Mouse (Mus musculus): Measurements from ENCODE around the gene Prmt1. TPM values are rescaled to one million over a fixed set of nuclear protein-coding genes. Genes with fewer than 3 reads are reported as not detected.
"Not testable (repeated sequence)": the region's sequence is repeated elsewhere in the genome, so short reads cannot be mapped to it uniquely, and the experiment has no call there.

Gene Prmt1
- polyA plus RNA-seq, 2 experiments: 51.2 to 168 TPM

DNA sequence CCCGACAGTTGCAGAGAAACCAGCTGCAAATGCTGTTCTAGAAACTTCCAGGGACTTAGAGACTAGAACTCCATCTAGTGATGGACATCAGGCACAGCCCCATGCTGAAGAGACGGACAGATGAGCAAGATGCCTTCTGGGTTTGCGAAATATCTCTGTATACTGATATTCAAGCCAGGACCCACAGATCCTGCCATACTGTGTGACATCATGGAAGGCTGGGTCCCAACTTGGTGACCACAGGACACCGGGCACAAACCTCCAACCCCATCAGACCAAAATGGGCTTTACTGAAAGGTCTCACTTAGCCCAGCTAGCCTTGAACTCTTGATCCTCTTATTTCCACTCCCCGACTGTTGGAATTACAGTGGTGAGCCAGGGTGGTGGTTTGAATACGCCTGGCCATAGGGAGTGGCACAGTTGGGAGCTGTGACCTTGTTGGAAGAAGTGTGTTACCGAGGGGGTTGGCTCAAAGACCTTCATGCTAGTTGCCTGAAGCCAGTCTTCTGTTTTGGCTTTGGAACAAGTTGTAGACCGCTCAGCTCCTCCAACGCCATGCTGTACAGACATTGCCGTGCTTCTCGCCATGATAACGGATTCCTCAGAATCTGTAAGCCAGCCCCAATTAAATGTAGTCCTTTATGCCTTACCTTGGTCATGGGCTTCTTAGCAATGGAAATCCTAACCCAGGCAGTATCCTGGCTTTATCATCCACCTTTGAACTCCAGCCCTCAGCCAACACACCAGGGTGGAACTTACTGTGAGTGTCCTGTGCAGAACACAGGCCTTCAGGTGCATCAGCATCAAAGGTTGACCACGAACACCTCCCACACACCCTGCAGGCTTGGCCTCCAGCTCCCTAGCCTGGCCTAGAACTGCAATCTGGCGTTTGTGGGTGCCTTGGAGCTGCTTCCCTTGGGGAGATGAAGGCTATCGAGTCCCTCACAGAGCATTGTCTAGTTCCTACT, 38.2 kb upstream of the Prmt1 start:
- no peak overlapping the region for H3K9ac ChIP-seq (replicated peaks)
- 0 out of 4 replicates have a peak, but pooled peaks cover 0 to 3% of the 10 kb centered on the region in 2 experiments for H3K4me1 ChIP-seq (replicated peaks; ENCODE audit: control insufficient read depth in 2 of 2, insufficient read depth in 2 of 2, low read length in 1 of 2)
- no peaks in the 10 kb centered on the region for H3K9me3 ChIP-seq (ENCODE audit: control insufficient read depth, low read length)
- H3K4me2 ChIP-seq (ENCODE audit: low read depth): no peak overlapping the region
- H3K27me3 ChIP-seq (ENCODE audit: control insufficient read depth, insufficient read depth, low read length): peaks cover under 1% of the 10 kb centered on the region; the same call in 1 of the 2 replicates
- H3K4me3 ChIP-seq (ENCODE audit: insufficient read depth in 1 of 2, low read depth in 2 of 2, low read length in 2 of 2): no peak overlapping the region
- DNase-seq (ENCODE audit: low read depth in 3 of 3, low spot score in 3 of 3): no peak
- H3K36me3 ChIP-seq (replicated peaks; ENCODE audit: control insufficient read depth, insufficient read depth, low read depth): peaks cover 8% of the 10 kb centered on the region; the same call in 1 of the 2 replicates
- no peak overlapping the region for H3K27ac ChIP-seq
- TF ChIP-seq CTCF (IDR thresholded peaks at IDR 0.05; ENCODE audit: low read depth): no peak
- TF ChIP-seq EP300 (IDR thresholded peaks at IDR 0.05; ENCODE audit: low read depth): no peak
- ATAC-seq (ENCODE audit: insufficient read depth): no peak
- WGBS (ENCODE audit: insufficient replicate concordance): 69% methylated on average over 15 of the region's 15 CpGs

DNA sequence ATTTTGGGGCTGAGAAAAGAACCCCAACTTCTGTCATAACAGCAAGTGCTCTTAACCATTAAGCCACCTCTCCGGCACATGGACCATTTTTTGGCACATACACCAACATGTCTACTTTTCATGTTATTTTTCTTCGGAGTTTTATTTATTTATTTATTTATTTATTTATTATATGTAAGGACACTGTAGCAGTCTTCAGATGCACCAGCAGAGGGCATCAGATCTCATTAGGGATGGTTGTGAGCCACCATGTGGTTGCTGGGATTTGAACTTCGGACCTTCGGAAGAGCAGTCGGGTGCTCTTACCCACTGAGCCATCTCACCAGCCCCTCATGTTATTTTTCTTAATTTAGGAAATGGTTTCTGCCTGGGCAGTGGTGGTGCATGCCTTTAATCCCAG, 37.3 kb upstream of the Prmt1 start:
- not testable (repeated sequence) for H3K27me3 ChIP-seq (ENCODE audit: control insufficient read depth, insufficient read depth, low read length); H3K27ac ChIP-seq; H3K4me1 ChIP-seq (replicated peaks; ENCODE audit: control insufficient read depth in 2 of 2, insufficient read depth in 2 of 2, low read length in 1 of 2); ATAC-seq (ENCODE audit: insufficient read depth); H3K9me3 ChIP-seq (ENCODE audit: control insufficient read depth, low read length); DNase-seq (ENCODE audit: low read depth in 3 of 3, low spot score in 3 of 3); H3K36me3 ChIP-seq (replicated peaks; ENCODE audit: control insufficient read depth, insufficient read depth, low read depth); H3K4me2 ChIP-seq (ENCODE audit: low read depth); H3K4me3 ChIP-seq (ENCODE audit: insufficient read depth in 1 of 2, low read depth in 2 of 2, low read length in 2 of 2); H3K9ac ChIP-seq (replicated peaks)
- WGBS (ENCODE audit: insufficient replicate concordance): 53% methylated on average over 5 of the region's 5 CpGs
- peak; percentile 49 for TF ChIP-seq CTCF (IDR thresholded peaks at IDR 0.05; ENCODE audit: low read depth)

DNA sequence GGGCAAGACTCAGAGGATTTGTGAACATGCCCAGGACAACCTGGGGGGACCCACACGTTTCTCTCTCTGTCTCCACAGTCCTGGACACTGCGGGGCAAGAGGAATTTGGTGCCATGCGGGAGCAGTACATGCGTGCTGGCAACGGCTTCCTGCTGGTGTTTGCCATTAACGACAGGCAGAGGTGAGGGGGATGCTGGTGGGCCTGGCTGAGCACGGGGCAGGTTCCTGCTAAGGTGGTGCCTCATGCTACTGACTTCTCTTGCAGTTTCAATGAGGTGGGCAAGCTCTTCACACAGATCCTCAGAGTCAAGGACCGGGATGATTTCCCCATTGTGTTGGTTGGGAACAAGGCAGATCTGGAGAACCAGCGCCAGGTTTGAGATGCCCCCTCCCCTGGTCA, 33.9 kb upstream of the Prmt1 start:
- no peak overlapping the region for H3K4me3 ChIP-seq (ENCODE audit: insufficient read depth in 1 of 2, low read depth in 2 of 2, low read length in 2 of 2)
- no peak overlapping the region for H3K9ac ChIP-seq (replicated peaks)
- peaks cover 13% of the 10 kb centered on the region; the same call in 1 of the 2 replicates for H3K27me3 ChIP-seq (ENCODE audit: control insufficient read depth, insufficient read depth, low read length)
- H3K27ac ChIP-seq: no peak overlapping the region
- 64% methylated on average over 9 of the region's 9 CpGs for WGBS (ENCODE audit: insufficient replicate concordance)
- TF ChIP-seq CTCF (IDR thresholded peaks at IDR 0.05; ENCODE audit: low read depth): no peak
- no peak for TF ChIP-seq EP300 (IDR thresholded peaks at IDR 0.05; ENCODE audit: low read depth)
- H3K4me1 ChIP-seq (replicated peaks; ENCODE audit: control insufficient read depth in 2 of 2, insufficient read depth in 2 of 2, low read length in 1 of 2): peaks cover 5 to 17% of the 10 kb centered on the region in 2 experiments
- ATAC-seq (ENCODE audit: insufficient read depth): no peak
- H3K9me3 ChIP-seq (ENCODE audit: control insufficient read depth, low read length): no peaks in the 10 kb centered on the region
- H3K36me3 ChIP-seq (replicated peaks; ENCODE audit: control insufficient read depth, insufficient read depth, low read depth): no peaks in the 10 kb centered on the region
- DNase-seq (ENCODE audit: low read depth in 3 of 3, low spot score in 3 of 3): no peak
- H3K4me2 ChIP-seq (ENCODE audit: low read depth): no peak overlapping the region

DNA sequence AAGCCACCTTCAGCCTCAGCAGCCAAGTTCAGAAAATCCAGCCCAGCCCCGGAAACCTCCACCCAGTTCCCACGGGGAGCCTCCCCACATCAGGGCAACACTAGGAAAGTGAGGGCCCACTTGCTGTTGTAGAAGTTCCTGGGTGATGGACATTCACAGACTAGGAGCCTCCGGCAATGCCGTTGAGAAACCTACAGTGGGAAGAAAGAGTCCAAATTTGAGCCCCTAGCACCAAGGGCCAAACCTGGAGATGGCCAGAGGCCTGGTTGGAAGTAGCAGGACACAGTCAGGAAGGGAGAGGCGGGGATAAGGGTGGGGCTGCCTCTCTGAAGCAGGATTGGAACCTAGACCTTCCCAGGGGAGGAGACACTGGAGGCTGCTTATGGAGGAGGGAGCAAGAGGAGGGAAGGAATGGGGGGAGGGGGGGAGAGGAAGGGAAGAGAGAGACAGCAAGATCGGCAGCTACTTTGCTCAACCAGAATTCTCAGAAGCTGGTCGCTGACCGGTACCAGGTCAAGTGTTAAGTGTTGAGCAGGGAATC, 32.7 kb upstream of the Prmt1 start:
- ATAC-seq (ENCODE audit: insufficient read depth) (no peak), DNase-seq (ENCODE audit: low read depth in 3 of 3, low spot score in 3 of 3) (no peak)
- TF ChIP-seq CTCF (IDR thresholded peaks at IDR 0.05; ENCODE audit: low read depth) (no peak), EP300 (IDR thresholded peaks at IDR 0.05; ENCODE audit: low read depth) (no peak)
- Histone ChIP-seq H3K4me3 (ENCODE audit: insufficient read depth in 1 of 2, low read depth in 2 of 2, low read length in 2 of 2) (no peak overlapping the region; a peak in 1 of 4 replicates), H3K9ac (replicated peaks) (no peak overlapping the region; the same call in 1 of the 2 replicates), H3K27ac (no peak overlapping the region), H3K4me1 (replicated peaks; ENCODE audit: control insufficient read depth in 2 of 2, insufficient read depth in 2 of 2, low read length in 1 of 2) (peaks cover 12 to 25% of the 10 kb centered on the region in 2 experiments), H3K4me2 (ENCODE audit: low read depth) (peak overlapping the region; percentile 89), H3K9me3 (ENCODE audit: control insufficient read depth, low read length) (no peaks in the 10 kb centered on the region), H3K27me3 (ENCODE audit: control insufficient read depth, insufficient read depth, low read length) (peaks cover 13% of the 10 kb centered on the region; the same call in 1 of the 2 replicates), H3K36me3 (replicated peaks; ENCODE audit: control insufficient read depth, insufficient read depth, low read depth) (no peaks in the 10 kb centered on the region)
- 27% methylated on average over 8 of the region's 8 CpGs for WGBS (ENCODE audit: insufficient replicate concordance)

Data from liver, embryonic 14.5 days (tissue).